Mouse (Mus musculus) kidney, postnatal 0 days (tissue): ENCODE data around the gene Tnr. TPM values are rescaled to one million over a fixed set of nuclear protein-coding genes. Genes with fewer than 3 reads are reported as not detected.

Source experiments
- ATAC-seq: fragments of 200-750 bp; cut with Nextera tagmentation; replicated peaks from 2 replicates; pipeline ENCODE4 v1.8.0; 2017; ENCODE audit warnings: low read depth, moderate number of reproducible peaks, moderate TSS enrichment, moderate library complexity; ENCODE audit not compliant: low FRiP score
- DNase-seq: peaks from one replicate; pipeline ENCODE4 v3.0.0-alpha.2; 2016; ENCODE audit warnings: low spot score
- H3K27ac ChIP-seq: fragments of 300-500 bp; sonication (generic); 2 replicates; pipeline ENCODE4 v1.5.1; 2014; ENCODE audit warnings: mild to moderate bottlenecking
- H3K27me3 ChIP-seq: fragments of 300-500 bp; sonication (generic); 2 replicates; pipeline ENCODE4 v1.6.1; 2014; ENCODE audit warnings: low read length, mixed read lengths; ENCODE audit not compliant: insufficient read depth
- H3K36me3 ChIP-seq: fragments of 300-500 bp; sonication (generic); 2 replicates; pipeline ENCODE4 v1.6.1; 2014; ENCODE audit warnings: low read length, mixed read lengths; ENCODE audit not compliant: insufficient read depth
- H3K4me1 ChIP-seq: fragments of 300-500 bp; sonication (generic); replicated peaks from 2 replicates; pipeline ENCODE4 v1.6.1; 2014; ENCODE audit warnings: antibody characterized with exemption, low read length, mixed read lengths; ENCODE audit not compliant: insufficient read depth
- H3K4me2 ChIP-seq: fragments of 300-500 bp; sonication (generic); 2 replicates; pipeline ENCODE4 v1.6.1; 2014; ENCODE audit warnings: mild to moderate bottlenecking, low read length, moderate library complexity, mixed read lengths
- H3K4me3 ChIP-seq: fragments of 300-500 bp; sonication (generic); replicated peaks from 2 replicates; pipeline ENCODE4 v1.5.1; 2014; ENCODE audit warnings: low read depth, low read length
- H3K9ac ChIP-seq: fragments of 300-500 bp; sonication (generic); 2 replicates; pipeline ENCODE4 v1.6.1; 2014; ENCODE audit warnings: low read depth, low read length
- H3K9me3 ChIP-seq: fragments of 300-500 bp; sonication (generic); replicated peaks from 2 replicates; pipeline ENCODE4 v1.6.1; 2016; ENCODE audit warnings: low read length, inconsistent platforms, mixed read lengths
- CTCF ChIP-seq: IDR thresholded peaks from 2 replicates; pipeline ENCODE4 v1.5.1; 2016; ENCODE audit warnings: antibody characterized with exemption, low read depth, mild to moderate bottlenecking, moderate library complexity
- WGBS: fragments of 180-500 bp; shearing (Covaris S2); extraction: QIAGEN DNeasy Blood & Tissue Kit; methylation state at CpG from one replicate; pipeline ENCODE4 v1.1.7; 2014; 5-methylcytosine and 5-hydroxymethylcytosine counted together
- polyA plus RNA-seq: library from polyadenylated mRNA; unstranded; fragments of >200 nt; fragmentation: Nextera tagmentation; extraction: Ambion mirVana; gene quantifications from 2 replicates; pipeline ENCODE4 v1.2.1, GENCODE M21; 2015

Tnr gene
- polyA plus RNA-seq, 1 experiment from 2014 or later: not detected

DNA sequence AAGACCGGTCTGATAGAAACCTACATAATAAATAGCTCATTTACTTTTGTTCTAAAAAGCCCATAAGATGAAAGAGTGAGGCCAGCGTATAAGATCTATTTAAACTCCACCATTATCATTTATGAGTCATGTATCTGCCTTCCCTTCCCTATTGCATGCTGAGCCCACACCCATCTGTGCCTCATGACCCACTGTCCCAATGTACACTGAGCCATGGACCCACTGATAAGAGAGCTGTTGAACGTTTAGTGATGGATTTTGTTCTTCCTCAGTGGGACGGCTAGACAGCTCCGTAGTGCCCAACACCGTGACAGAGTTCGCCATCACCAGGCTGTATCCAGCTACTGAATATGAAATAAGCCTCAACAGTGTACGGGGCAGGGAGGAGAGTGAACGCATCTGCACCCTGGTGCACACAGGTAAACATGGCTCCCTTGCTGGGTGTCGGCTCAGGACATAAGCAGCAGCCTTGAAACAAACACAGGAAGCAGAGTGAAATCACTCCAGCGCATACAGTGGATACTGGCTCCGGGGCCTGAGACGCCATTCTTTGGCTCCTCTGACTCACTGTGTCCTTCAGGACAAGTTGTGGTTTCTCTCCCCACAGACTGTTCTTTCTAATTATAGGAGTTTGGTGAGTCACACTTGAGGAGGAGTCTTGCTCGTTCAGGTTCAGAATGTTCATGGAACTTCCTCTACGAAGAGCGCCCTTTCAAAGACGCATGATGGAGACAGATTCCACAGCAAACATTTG, 365.6 kb downstream of the Tnr start:
- H3K4me1 ChIP-seq: no peaks in the 10 kb centered on the region
- H3K36me3 ChIP-seq: no peaks in the 10 kb centered on the region
- DNase-seq (peak; percentile 2), ATAC-seq (no peak)
- 84% methylated on average over 17 of the region's 17 CpGs for WGBS
- H3K4me2 ChIP-seq: no peak overlapping the region
- no peak overlapping the region for H3K4me3 ChIP-seq
- no peak overlapping the region for H3K27ac ChIP-seq
- no peak overlapping the region for H3K9ac ChIP-seq
- H3K9me3 ChIP-seq: no peaks in the 10 kb centered on the region
- no peaks in the 10 kb centered on the region for H3K27me3 ChIP-seq
- TF ChIP-seq CTCF: no peak

GRCm38 (mm10) chr1:159890524-159890923, 367.0 kb downstream of the Tnr start:
- no peak overlapping the region for H3K4me3 ChIP-seq
- H3K4me1 ChIP-seq: no peaks in the 10 kb centered on the region
- H3K36me3 ChIP-seq: no peaks in the 10 kb centered on the region
- H3K27ac ChIP-seq: no peak overlapping the region
- H3K9me3 ChIP-seq: no peaks in the 10 kb centered on the region
- ATAC-seq (no peak), DNase-seq (no peak)
- no peak overlapping the region for H3K4me2 ChIP-seq
- no peaks in the 10 kb centered on the region for H3K27me3 ChIP-seq
- no peak for TF ChIP-seq CTCF
- no peak overlapping the region for H3K9ac ChIP-seq
- 78% methylated on average over 5 of the region's 5 CpGs for WGBS

- DNase-seq: no peak
- TF ChIP-seq CTCF: no peak
- H3K9ac ChIP-seq: no peak overlapping the region
- H3K36me3 ChIP-seq: no peaks in the 10 kb centered on the region
- ATAC-seq: no peak
- WGBS: 75% methylated on average over 3 of the region's 3 CpGs
- H3K9me3 ChIP-seq: no peaks in the 10 kb centered on the region
- H3K27ac ChIP-seq: no peak overlapping the region
- H3K4me2 ChIP-seq: no peak overlapping the region
- H3K4me1 ChIP-seq: no peaks in the 10 kb centered on the region
- no peaks in the 10 kb centered on the region for H3K27me3 ChIP-seq
- H3K4me3 ChIP-seq: no peak overlapping the region
Measured at GRCm38 (mm10) chr1:159895094-159895493, 371.5 kb downstream of the Tnr start.

DNA sequence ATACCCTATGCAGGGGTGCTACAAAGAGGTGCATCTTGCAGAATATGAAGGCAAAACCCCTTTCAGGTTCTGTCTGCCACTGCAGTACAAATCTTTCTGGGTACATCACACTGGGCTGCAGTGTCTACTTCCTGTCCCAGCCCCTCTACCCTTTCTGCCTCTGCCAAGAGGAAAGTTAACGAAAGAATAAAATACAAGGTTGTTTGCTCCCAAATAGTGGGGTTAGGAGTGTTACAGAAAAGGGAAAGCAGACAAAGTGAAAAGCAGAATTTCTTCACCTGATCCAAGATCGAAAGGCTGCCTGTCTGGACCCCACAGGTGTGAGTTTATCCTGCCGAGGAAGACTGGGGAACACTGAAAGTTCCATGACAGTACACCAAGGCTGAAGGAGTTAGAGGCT, 376.4 kb downstream of the Tnr start:
- Histone ChIP-seq H3K4me1 (no peaks in the 10 kb centered on the region), H3K9me3 (no peaks in the 10 kb centered on the region), H3K36me3 (no peaks in the 10 kb centered on the region), H3K27me3 (no peaks in the 10 kb centered on the region), H3K4me3 (no peak overlapping the region), H3K9ac (no peak overlapping the region), H3K4me2 (no peak overlapping the region), H3K27ac (no peak overlapping the region)
- no peak for TF ChIP-seq CTCF
- no peak for DNase-seq
- no peak for ATAC-seq
- WGBS: 71% methylated on average over 3 of the region's 3 CpGs

DNA sequence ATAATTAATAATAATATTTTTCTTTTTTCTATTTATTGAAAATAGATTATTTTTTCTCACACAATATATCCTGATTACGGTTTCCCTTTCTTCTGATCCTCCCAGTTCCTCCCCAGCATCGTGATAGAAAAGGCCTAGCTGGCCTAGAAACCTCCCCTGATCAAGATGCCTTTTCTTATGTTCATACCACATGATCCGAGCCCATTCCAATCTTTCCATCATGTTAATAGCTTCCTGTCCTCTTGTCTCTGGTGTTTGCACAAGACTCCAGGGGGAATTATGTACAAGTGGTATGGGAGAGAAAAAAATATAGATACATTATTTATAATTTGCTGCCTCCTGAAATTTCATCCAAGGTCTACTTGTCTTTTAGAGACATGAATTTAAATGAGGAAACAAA, 377.1 kb downstream of the Tnr start:
- no peak for DNase-seq

DNA sequence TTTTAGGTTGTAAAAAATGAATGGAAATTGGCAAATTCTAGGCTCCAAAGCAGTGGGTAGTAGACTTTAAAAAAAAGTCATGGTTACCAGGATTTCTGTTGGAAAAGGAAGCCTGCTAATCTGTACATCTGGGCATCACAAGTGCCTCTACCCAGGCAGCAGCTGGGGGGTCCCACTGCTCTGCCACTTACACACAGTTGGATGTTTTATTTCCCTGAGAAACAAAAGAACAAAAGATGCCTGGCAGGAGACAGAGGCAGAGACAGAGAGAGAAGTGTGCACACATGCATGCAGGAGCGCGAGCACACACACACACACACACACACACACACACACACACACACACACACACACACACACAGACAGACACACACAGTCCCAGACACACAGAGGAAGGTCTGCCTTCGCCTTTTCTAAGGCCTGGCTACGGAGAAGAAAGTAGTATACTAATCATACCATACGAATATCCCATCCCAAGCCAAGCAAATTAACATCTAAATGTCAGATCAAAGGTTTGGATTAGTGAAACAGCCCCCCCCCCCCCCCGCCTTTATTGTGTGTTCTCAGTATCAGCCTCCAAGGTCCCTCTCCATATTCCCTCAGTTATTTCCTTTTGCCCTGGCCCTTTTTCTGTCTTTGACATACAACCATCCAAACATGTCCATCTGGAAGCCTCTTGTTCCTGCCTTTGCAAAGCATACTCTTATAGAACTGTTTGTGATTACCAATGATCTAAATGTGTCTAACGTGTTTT, 378.0 kb downstream of the Tnr start:
- Histone ChIP-seq H3K4me1 (no peaks in the 10 kb centered on the region), H3K36me3 (no peaks in the 10 kb centered on the region), H3K9me3 (no peaks in the 10 kb centered on the region), H3K4me3 (no peak overlapping the region), H3K27ac (no peak overlapping the region), H3K9ac (no peak overlapping the region), H3K27me3 (no peaks in the 10 kb centered on the region), H3K4me2 (no peak overlapping the region)
- no peak for DNase-seq
- ATAC-seq: no peak
- WGBS: 80% methylated on average over 7 of the region's 7 CpGs
- no peak for TF ChIP-seq CTCF

More for the DNA sequence above, 377.1 kb downstream of the Tnr start:
- Histone ChIP-seq H3K4me1 (no peaks in the 10 kb centered on the region), H3K36me3 (no peaks in the 10 kb centered on the region), H3K4me2 (no peak overlapping the region), H3K4me3 (no peak overlapping the region), H3K9ac (no peak overlapping the region), H3K9me3 (no peaks in the 10 kb centered on the region), H3K27me3 (no peaks in the 10 kb centered on the region), H3K27ac (no peak overlapping the region)
- 35% methylated on average over 3 of the region's 3 CpGs for WGBS
- ATAC-seq: no peak
- TF ChIP-seq CTCF: no peak
